Mouse (Mus musculus): ENCODE measurements around the gene Sys1. TPM values are rescaled to one million over a fixed set of nuclear protein-coding genes. Genes with fewer than 3 reads are reported as not detected.

Gene Sys1
- polyA plus RNA-seq, 1 experiment = 19.8 TPM

DNA sequence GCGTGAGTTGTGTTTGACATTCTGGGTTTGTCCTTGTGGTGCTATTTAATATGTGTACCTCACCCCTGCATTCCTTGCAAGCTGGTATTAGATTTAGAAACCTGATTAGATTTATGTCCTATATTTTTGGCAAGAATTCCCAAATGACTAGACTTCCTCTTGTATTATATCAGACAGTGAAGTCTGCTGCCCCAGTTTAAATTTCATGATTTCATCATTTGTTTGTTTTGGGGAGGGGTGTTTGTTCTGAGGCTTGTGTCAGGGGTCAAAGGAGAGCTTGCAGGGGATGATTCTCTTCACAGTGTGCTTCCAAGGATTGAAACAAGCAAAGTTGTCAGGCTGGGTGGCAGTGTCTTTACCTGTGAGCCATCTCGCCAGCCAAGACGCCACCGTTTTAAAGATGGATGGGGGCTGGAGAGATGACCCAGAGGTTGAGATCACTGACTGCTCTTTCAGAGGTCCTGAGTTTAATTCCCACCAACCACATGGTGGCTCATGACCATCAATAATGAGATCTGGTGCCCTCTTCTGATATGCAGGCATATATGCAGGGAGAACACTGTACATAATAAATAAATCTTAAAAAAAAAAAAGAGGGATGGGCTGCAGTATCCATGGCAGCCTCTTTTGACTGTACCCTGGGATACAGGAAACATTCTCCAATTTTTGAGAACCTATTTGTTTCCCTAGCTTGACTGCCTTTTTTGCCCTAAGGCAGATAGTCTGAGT lies 49.0 kb downstream of the Sys1 start:
- H3K4me3 ChIP-seq (ENCODE audit: low read depth, low read length) = no peak overlapping the region
- no peaks in the 10 kb centered on the region for H3K27me3 ChIP-seq (ENCODE audit: control insufficient read depth, insufficient read depth, low read length, poor library complexity, severe bottlenecking)
- TF ChIP-seq POLR2A (IDR thresholded peaks at IDR 0.05; ENCODE audit: insufficient read depth, low read length) = no peak
- no peak for TF ChIP-seq CTCF (IDR thresholded peaks at IDR 0.05; ENCODE audit: low read depth, low read length)
- TF ChIP-seq EP300 (IDR thresholded peaks at IDR 0.05; ENCODE audit: insufficient read depth, low read depth, low read length) = no peak
- peaks cover 11% of the 10 kb centered on the region for H3K36me3 ChIP-seq (ENCODE audit: control insufficient read depth, insufficient read depth, low read length, poor library complexity, severe bottlenecking)
- H3K9ac ChIP-seq (ENCODE audit: low read depth, poor library complexity, severe bottlenecking) = no peak overlapping the region
- H3K9me3 ChIP-seq (replicated peaks; ENCODE audit: control insufficient read depth, insufficient read depth, low read length, poor library complexity, severe bottlenecking) = no peaks in the 10 kb centered on the region
- no peak overlapping the region for H3K27ac ChIP-seq (ENCODE audit: insufficient read depth, low read length)
- peaks cover 2% of the 10 kb centered on the region for H3K4me1 ChIP-seq (ENCODE audit: control insufficient read depth, insufficient read depth, low read length)

- no peak overlapping the region for H3K27ac ChIP-seq (ENCODE audit: insufficient read depth, low read length)
- TF ChIP-seq CTCF (IDR thresholded peaks at IDR 0.05; ENCODE audit: low read depth, low read length) = no peak
- H3K36me3 ChIP-seq (ENCODE audit: control insufficient read depth, insufficient read depth, low read length, poor library complexity, severe bottlenecking) = peaks cover 6% of the 10 kb centered on the region
Measured at GRCm38 (mm10) chr2:164507811-164508210, 51.0 kb downstream of the Sys1 start.

GRCm38 (mm10) chr2:164510621-164511190 lies 53.9 kb downstream of the Sys1 start:
- peaks cover 6% of the 10 kb centered on the region for H3K4me1 ChIP-seq (ENCODE audit: control insufficient read depth, insufficient read depth, low read length)
- H3K9me3 ChIP-seq (replicated peaks; ENCODE audit: control insufficient read depth, insufficient read depth, low read length, poor library complexity, severe bottlenecking) = no peaks in the 10 kb centered on the region
- no peak overlapping the region for H3K27ac ChIP-seq (ENCODE audit: insufficient read depth, low read length)
- H3K36me3 ChIP-seq (ENCODE audit: control insufficient read depth, insufficient read depth, low read length, poor library complexity, severe bottlenecking) = no peaks in the 10 kb centered on the region
- no peak overlapping the region for H3K9ac ChIP-seq (ENCODE audit: low read depth, poor library complexity, severe bottlenecking)
- TF ChIP-seq CTCF (IDR thresholded peaks at IDR 0.05; ENCODE audit: low read depth, low read length) = no peak
- no peak for TF ChIP-seq POLR2A (IDR thresholded peaks at IDR 0.05; ENCODE audit: insufficient read depth, low read length)
- no peak for TF ChIP-seq EP300 (IDR thresholded peaks at IDR 0.05; ENCODE audit: insufficient read depth, low read depth, low read length)
- H3K4me3 ChIP-seq (ENCODE audit: low read depth, low read length) = no peak overlapping the region
- H3K27me3 ChIP-seq (ENCODE audit: control insufficient read depth, insufficient read depth, low read length, poor library complexity, severe bottlenecking) = no peaks in the 10 kb centered on the region

More at GRCm38 (mm10) chr2:164507811-164508210, 51.0 kb downstream of the Sys1 start:
- no peaks in the 10 kb centered on the region for H3K9me3 ChIP-seq (replicated peaks; ENCODE audit: control insufficient read depth, insufficient read depth, low read length, poor library complexity, severe bottlenecking)
- H3K9ac ChIP-seq (ENCODE audit: low read depth, poor library complexity, severe bottlenecking) = 0 out of 2 replicates have a peak overlapping the region, but pooled peaks have one; percentile 5
- H3K27me3 ChIP-seq (ENCODE audit: control insufficient read depth, insufficient read depth, low read length, poor library complexity, severe bottlenecking) = no peaks in the 10 kb centered on the region
- H3K4me1 ChIP-seq (ENCODE audit: control insufficient read depth, insufficient read depth, low read length) = peaks cover 2% of the 10 kb centered on the region
- H3K4me3 ChIP-seq (ENCODE audit: low read depth, low read length) = peak overlapping the region; percentile 31

- TF ChIP-seq CTCF (IDR thresholded peaks at IDR 0.05; ENCODE audit: low read depth, low read length) (no peak), POLR2A (IDR thresholded peaks at IDR 0.05; ENCODE audit: insufficient read depth, low read length) (no peak), EP300 (IDR thresholded peaks at IDR 0.05; ENCODE audit: insufficient read depth, low read depth, low read length) (no peak)
- no peaks in the 10 kb centered on the region for H3K9me3 ChIP-seq (replicated peaks; ENCODE audit: control insufficient read depth, insufficient read depth, low read length, poor library complexity, severe bottlenecking)
- H3K9ac ChIP-seq (ENCODE audit: low read depth, poor library complexity, severe bottlenecking) = no peak overlapping the region
- H3K36me3 ChIP-seq (ENCODE audit: control insufficient read depth, insufficient read depth, low read length, poor library complexity, severe bottlenecking) = no peaks in the 10 kb centered on the region
- H3K4me3 ChIP-seq (ENCODE audit: low read depth, low read length) = no peak overlapping the region
- peaks cover 6% of the 10 kb centered on the region for H3K4me1 ChIP-seq (ENCODE audit: control insufficient read depth, insufficient read depth, low read length)
- no peaks in the 10 kb centered on the region for H3K27me3 ChIP-seq (ENCODE audit: control insufficient read depth, insufficient read depth, low read length, poor library complexity, severe bottlenecking)
- no peak overlapping the region for H3K27ac ChIP-seq (ENCODE audit: insufficient read depth, low read length)
Measured at GRCm38 (mm10) chr2:164512121-164512909, 55.6 kb downstream of the Sys1 start.

GRCm38 (mm10) chr2:164513389-164513788 lies 56.6 kb downstream of the Sys1 start:
- peaks cover 4% of the 10 kb centered on the region for H3K4me1 ChIP-seq (ENCODE audit: control insufficient read depth, insufficient read depth, low read length)

More at GRCm38 (mm10) chr2:164513389-164513788, 56.6 kb downstream of the Sys1 start:
- H3K9ac ChIP-seq (ENCODE audit: low read depth, poor library complexity, severe bottlenecking) = no peak overlapping the region
- TF ChIP-seq CTCF (IDR thresholded peaks at IDR 0.05; ENCODE audit: low read depth, low read length) = no peak
- no peak for TF ChIP-seq EP300 (IDR thresholded peaks at IDR 0.05; ENCODE audit: insufficient read depth, low read depth, low read length)
- TF ChIP-seq POLR2A (IDR thresholded peaks at IDR 0.05; ENCODE audit: insufficient read depth, low read length) = no peak
- H3K4me3 ChIP-seq (ENCODE audit: low read depth, low read length) = no peak overlapping the region
- H3K9me3 ChIP-seq (replicated peaks; ENCODE audit: control insufficient read depth, insufficient read depth, low read length, poor library complexity, severe bottlenecking) = no peaks in the 10 kb centered on the region
- H3K27me3 ChIP-seq (ENCODE audit: control insufficient read depth, insufficient read depth, low read length, poor library complexity, severe bottlenecking) = no peaks in the 10 kb centered on the region
- H3K27ac ChIP-seq (ENCODE audit: insufficient read depth, low read length) = no peak overlapping the region
- H3K36me3 ChIP-seq (ENCODE audit: control insufficient read depth, insufficient read depth, low read length, poor library complexity, severe bottlenecking) = no peaks in the 10 kb centered on the region

All from ES-Bruce4 (cell line).